Comparison of ENCODE assay signal across 25 mouse cellular contexts in genomic region chr2:146577096-146577495, GRCm38 (mm10).
DNase-seq lines count a peak whose midpoint lies in the region; ATAC-seq lines count a peak whose summit lies in the region.
"Had no signal": no experiment of that assay in that cellular context is flagged by ENCODE, and none has a peak within 500 bp of the region (broad histone marks: within the 10 kb centered on the region; RNA-seq: fewer than 3 reads in every experiment).

No protein-coding gene starts in this region.

- intact Hi-C loops in left cerebral cortex, postnatal 4 days (cut with DNase I), result no loop called here

- H3K9me3 ChIP-seq in intestine, embryonic 15.5 days, result no peaks in the 10 kb centered on the region
- no peaks in the 10 kb centered on the region for H3K9me3 ChIP-seq in kidney, embryonic 15.5 days (replicated peaks)
- no peaks in the 10 kb centered on the region for H3K9me3 ChIP-seq in liver, embryonic 15.5 days (replicated peaks)
- H3K9me3 ChIP-seq in midbrain, embryonic 14.5 days (ENCODE audit: control insufficient read depth, low read length), result no peaks in the 10 kb centered on the region
- H3K9me3 ChIP-seq: embryonic facial prominence, embryonic 15.5 days; G1E; heart, embryonic 13.5 days; hindbrain, embryonic 15.5 days; limb, embryonic 12.5 days had no signal

- H3K27me3 ChIP-seq in intestine, embryonic 15.5 days (replicated peaks), result no peaks in the 10 kb centered on the region
- H3K27me3 ChIP-seq in kidney, embryonic 15.5 days, result no peaks in the 10 kb centered on the region
- H3K27me3 ChIP-seq in liver, embryonic 15.5 days, result no peaks in the 10 kb centered on the region
- H3K27me3 ChIP-seq in midbrain, embryonic 14.5 days (ENCODE audit: control insufficient read depth, insufficient read depth, low read length), result no peaks in the 10 kb centered on the region
- H3K27me3 ChIP-seq: embryonic facial prominence, embryonic 15.5 days; heart, embryonic 13.5 days; hindbrain, embryonic 15.5 days; limb, embryonic 12.5 days had no signal

- H3K4me2 ChIP-seq in intestine, embryonic 15.5 days (replicated peaks), result no peak overlapping the region
- no peak overlapping the region for H3K4me2 ChIP-seq in kidney, embryonic 15.5 days
- H3K4me2 ChIP-seq in liver, embryonic 15.5 days, result no peak overlapping the region
- no peak overlapping the region for H3K4me2 ChIP-seq in midbrain, embryonic 14.5 days (ENCODE audit: low read length)
- H3K4me2 ChIP-seq: embryonic facial prominence, embryonic 15.5 days; heart, embryonic 13.5 days; hindbrain, embryonic 15.5 days; limb, embryonic 12.5 days; lung, embryonic 14.5 days had no signal

- no peak overlapping the region for H3K9ac ChIP-seq in intestine, embryonic 15.5 days
- no peak overlapping the region for H3K9ac ChIP-seq in kidney, embryonic 15.5 days
- no peak overlapping the region for H3K9ac ChIP-seq in liver, embryonic 15.5 days
- H3K9ac ChIP-seq in midbrain, embryonic 14.5 days (replicated peaks; ENCODE audit: low read length), result no peak overlapping the region
- H3K9ac ChIP-seq: embryonic facial prominence, embryonic 15.5 days; forebrain, postnatal 0 days; heart, embryonic 13.5 days; hindbrain, embryonic 15.5 days; limb, embryonic 12.5 days; lung, embryonic 14.5 days had no signal

- peak; percentile 18 for DNase-seq in kidney, adult 11 months
- DNase-seq in kidney, postnatal 4 days, result no peak
- no peak for DNase-seq in midbrain, embryonic 14.5 days
- DNase-seq in left cerebral cortex, postnatal 4 days, result no peak
- DNase-seq: adrenal gland, postnatal 25 days; cerebellum, adult 11-12 months; cerebellum, postnatal 36 days; forebrain, postnatal 0 days; gastrocnemius, adult 2 months; heart, postnatal 36 days; lung, embryonic 14.5 days; lung, postnatal 36 days; thymus, adult 2 months had no signal

- no peak overlapping the region for H3K4me3 ChIP-seq in intestine, embryonic 15.5 days (replicated peaks)
- H3K4me3 ChIP-seq in kidney, embryonic 15.5 days (replicated peaks), result no peak overlapping the region
- no peak overlapping the region for H3K4me3 ChIP-seq in liver, embryonic 15.5 days (replicated peaks)
- no peak overlapping the region for H3K4me3 ChIP-seq in midbrain, embryonic 14.5 days (replicated peaks; ENCODE audit: low read depth, low read length)
- H3K4me3 ChIP-seq: embryonic facial prominence, embryonic 15.5 days; gastrocnemius, adult 2 months; heart, embryonic 13.5 days; hindbrain, embryonic 15.5 days; limb, embryonic 12.5 days had no signal

- H3K27ac ChIP-seq in intestine, embryonic 15.5 days, result peak overlapping the region; percentile 73
- 0 out of 2 replicates have a peak overlapping the region, but pooled peaks have one; percentile 32 for H3K27ac ChIP-seq in kidney, embryonic 15.5 days
- H3K27ac ChIP-seq in liver, embryonic 15.5 days (replicated peaks), result peak overlapping the region; percentile 25; the same call in 1 of the 2 replicates
- H3K27ac ChIP-seq in midbrain, embryonic 14.5 days (replicated peaks; ENCODE audit: low read depth, low read length), result no peak overlapping the region
- H3K27ac ChIP-seq: embryonic facial prominence, embryonic 15.5 days; gastrocnemius, adult 2 months; hindbrain, embryonic 15.5 days; kidney, postnatal 0 days; limb, embryonic 12.5 days had no signal

- WGBS in intestine, embryonic 15.5 days, result 57% methylated on average over 3 of the region's 3 CpGs
- WGBS in kidney, embryonic 15.5 days, result 39% methylated on average over 3 of the region's 3 CpGs
- 51% methylated on average over 3 of the region's 3 CpGs for WGBS in liver, embryonic 15.5 days (ENCODE audit: insufficient replicate concordance)
- WGBS in midbrain, embryonic 14.5 days, result 86% methylated on average over 3 of the region's 3 CpGs

- peaks cover 5% of the 10 kb centered on the region; the same call in 1 of the 2 replicates for H3K4me1 ChIP-seq in intestine, embryonic 15.5 days (replicated peaks)
- peaks cover 18% of the 10 kb centered on the region for H3K4me1 ChIP-seq in kidney, embryonic 15.5 days
- H3K4me1 ChIP-seq in liver, embryonic 15.5 days (replicated peaks), result peaks cover 5% of the 10 kb centered on the region; the same call in 1 of the 2 replicates
- H3K4me1 ChIP-seq in midbrain, embryonic 14.5 days (ENCODE audit: control insufficient read depth, insufficient read depth, low read length), result no peaks in the 10 kb centered on the region
- H3K4me1 ChIP-seq: hindbrain, embryonic 15.5 days had no signal

- no peaks in the 10 kb centered on the region for H3K36me3 ChIP-seq in intestine, embryonic 15.5 days
- no peaks in the 10 kb centered on the region for H3K36me3 ChIP-seq in kidney, embryonic 15.5 days
- no peaks in the 10 kb centered on the region for H3K36me3 ChIP-seq in liver, embryonic 15.5 days (replicated peaks)
- H3K36me3 ChIP-seq in midbrain, embryonic 14.5 days (ENCODE audit: control insufficient read depth, insufficient read depth, low read length), result no peaks in the 10 kb centered on the region
- H3K36me3 ChIP-seq: embryonic facial prominence, embryonic 15.5 days; G1E; heart, embryonic 13.5 days; hindbrain, embryonic 15.5 days; limb, embryonic 12.5 days had no signal

- peak; percentile 83 for ATAC-seq in intestine, embryonic 15.5 days
- 0 out of 2 replicates have a peak, but pooled peaks have one; percentile 58 for ATAC-seq in kidney, embryonic 15.5 days (replicated peaks; ENCODE audit: low FRiP score)
- peak; percentile 61 for ATAC-seq in liver, embryonic 15.5 days (ENCODE audit: insufficient read depth)
- no peak for ATAC-seq in monocyte, adult 5-6 weeks (replicated peaks; ENCODE audit: insufficient number of reproducible peaks, low FRiP score, low TSS enrichment, poor library complexity, severe bottlenecking)
- ATAC-seq in midbrain, embryonic 14.5 days (ENCODE audit: low FRiP score, low TSS enrichment), result no peak
- ATAC-seq: activated CD4-positive, CD25-positive, alpha-beta regulatory T cell, adult 4 months; forebrain, postnatal 0 days; midbrain, embryonic 16.5 days had no signal

Comparison
In these comparisons a context has a peak if more than half of its experiments do, and no peak if none do; other contexts are left out.
1. ATAC-seq: peak in intestine, embryonic 15.5 days (single experiment), kidney, embryonic 15.5 days (single experiment) and liver, embryonic 15.5 days (single experiment); none in monocyte, adult 5-6 weeks (single experiment) and midbrain, embryonic 14.5 days (single experiment).